Mouse (Mus musculus) urinary bladder, adult 2 months (tissue): ENCODE measurements around the gene Zbtb9. TPM values are rescaled to one million over a fixed set of nuclear protein-coding genes. Genes with fewer than 3 reads are reported as not detected.

ENCODE experiments used
- DNase-seq: peaks from one replicate; pipeline ENCODE4 v3.0.0; 2022; ENCODE audit warnings: low spot score
- polyA plus RNA-seq: library from polyadenylated mRNA; depleted of rRNA; stranded (reverse); fragments of >200 nt; gene quantifications from 2 replicates; pipeline ENCODE4 v1.2.3, GENCODE M21; 2012

Zbtb9 gene
- polyA plus RNA-seq, 1 experiment: 8.4 TPM

DNA sequence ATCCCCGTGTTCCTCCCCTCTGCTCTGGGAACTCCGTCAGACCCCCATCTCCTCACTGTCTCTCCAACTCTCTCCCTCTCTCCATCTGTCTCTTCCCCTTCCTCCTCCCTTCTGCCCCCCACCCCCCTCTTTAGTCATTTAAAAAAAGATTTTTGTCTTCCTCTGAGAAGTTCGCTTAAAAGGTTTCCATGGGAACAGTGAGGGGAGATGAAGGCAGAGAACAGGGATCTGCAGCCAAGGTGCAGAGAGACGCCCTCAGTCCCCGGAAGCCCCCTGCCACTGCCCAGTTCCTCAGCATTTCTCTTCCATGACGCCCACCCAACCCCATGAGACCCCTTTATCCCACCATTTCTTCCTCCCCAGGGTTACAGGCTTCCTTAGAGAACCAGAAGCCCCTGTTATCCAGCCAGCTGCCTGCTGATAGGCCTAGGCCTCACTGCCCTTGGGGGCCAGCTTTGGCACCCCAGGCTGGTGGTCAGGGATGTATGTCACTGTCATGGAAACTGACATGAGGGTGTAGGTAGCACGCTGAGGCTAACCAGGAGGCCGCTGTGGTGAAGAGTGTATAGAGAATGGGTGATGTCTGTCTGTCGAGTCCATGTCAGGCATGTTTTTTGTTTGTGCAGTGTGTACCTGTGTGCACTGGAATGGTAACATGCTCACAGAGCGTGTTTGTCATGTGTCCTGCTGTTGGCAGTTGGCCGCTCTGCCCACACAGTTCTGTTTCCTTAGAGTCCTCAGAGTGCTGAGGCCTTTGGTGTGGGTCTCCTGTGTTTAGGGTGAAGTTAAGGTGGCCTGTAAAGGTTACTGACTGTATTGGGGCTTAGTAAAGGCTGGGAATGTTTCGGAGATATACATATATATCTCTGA is 25.5 kb upstream of the Zbtb9 start:
- no peak for DNase-seq

DNA sequence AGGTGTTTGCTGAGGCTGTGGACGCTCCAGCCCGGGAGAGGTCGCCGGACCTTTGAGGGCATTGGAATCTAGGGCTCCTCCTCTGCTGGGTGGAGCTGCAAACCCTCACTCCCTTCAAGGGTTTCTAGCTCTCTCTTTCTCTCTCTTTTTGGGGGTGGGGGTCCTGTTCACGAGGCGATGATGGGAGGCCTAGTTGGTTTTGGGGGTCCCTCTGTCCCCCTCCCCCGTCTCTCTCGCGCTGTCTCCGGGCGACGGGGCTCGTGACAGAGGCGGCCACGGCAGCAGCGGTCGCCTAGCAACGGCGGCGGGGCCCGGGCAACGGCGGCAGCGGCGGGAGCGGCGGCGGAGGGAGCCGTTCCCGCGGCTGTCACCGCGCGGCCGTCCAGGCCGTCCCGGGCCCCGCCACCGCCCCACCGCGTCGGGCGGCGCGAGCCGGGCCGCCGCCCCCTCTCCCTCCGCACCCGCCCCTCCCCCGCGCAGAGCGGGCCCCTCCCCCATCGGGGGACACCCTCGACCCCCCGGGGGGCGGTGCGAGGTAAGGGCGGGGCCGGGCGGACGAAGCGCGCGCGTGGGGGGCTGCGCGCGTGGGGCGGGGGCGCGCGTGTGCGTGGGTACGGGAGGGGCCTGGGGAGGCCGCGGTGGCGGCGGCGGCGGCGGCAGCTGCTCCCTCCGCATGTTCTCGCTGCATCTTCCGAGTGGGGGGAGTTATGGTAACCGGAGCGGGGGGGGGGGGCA is 24.5 kb upstream of the Zbtb9 start:
- DNase-seq: no peak

DNA sequence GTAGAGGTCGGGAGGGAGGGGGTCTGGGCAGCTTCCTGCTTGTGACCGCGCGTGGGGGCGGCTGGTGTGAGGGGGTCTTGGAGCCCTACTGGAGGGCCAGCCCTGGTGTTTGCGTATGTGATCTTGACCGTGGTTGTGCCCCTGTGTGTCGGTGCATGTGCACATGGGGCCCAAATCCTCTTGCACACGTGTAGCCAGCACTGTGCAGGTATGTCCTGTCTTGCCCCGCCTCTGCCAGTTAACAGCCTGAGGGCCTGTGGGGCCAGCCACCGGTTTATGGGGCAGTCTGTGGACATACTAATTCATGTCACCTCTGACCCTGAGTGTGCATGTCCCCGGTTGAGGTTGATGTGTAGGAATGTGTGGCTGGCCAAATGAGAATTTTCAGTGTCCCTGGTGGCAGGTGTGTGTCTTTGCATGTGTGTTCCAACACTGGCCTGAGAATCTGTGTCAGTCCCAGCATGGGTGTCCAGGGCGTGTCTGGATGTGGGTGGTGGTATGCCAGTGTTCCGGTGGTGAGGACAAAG is 23.9 kb upstream of the Zbtb9 start:
- no peak for DNase-seq

DNA sequence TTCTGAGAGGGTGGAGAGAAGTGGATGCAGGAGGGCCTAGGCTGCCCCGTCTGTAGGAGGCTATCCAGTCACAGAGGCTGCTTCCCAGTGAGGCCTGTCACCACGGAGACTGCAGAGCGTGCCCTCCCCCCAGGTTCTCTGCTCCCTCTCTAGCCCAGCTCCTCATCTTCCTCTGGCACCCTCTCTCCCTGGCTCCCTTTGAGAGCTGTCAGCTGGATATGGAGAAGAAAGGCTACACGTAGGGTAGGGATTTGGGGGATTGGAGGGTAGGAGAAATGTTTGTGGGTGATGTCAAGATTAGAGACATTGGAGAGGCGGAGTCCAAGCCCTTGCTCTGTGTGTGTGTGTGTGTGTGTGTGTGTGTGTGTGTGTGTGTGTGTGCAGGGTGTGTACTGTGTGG is 23.1 kb upstream of the Zbtb9 start:
- DNase-seq: no peak

DNA sequence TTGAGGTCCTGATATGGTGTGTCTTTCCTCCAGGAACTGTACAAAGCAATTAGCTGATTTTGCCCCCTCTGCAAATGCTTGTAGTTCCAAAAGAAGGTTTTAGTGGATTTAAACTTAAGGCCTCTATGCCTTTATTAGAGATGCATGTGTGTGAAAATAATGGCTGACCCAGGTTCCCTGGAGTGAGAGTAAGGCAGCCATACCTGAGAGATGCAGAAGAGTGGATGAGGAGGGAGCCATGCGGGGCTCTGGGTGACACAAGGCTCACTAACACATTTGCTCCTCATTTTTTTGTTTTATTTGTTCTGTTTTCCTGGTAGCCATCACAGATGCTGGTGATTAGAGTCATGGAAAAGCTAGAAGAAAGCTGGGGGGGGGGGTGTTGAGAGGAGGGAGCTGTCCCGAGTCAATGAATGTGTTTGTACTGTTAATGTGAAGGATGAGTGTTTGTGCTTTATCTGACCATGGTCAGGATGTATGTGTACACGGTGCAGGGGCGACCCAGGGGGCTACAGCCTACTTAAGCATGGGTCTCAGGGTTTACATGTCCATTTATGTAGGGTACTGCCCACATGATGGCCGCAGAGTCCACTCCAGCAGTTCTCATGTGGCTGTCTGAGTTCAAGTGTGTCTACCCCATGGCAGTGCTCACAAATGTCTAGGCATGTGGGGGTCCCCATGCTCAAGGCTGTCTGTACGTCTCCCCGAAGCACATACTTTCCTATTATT is 22.2 kb upstream of the Zbtb9 start:
- no peak for DNase-seq

DNA sequence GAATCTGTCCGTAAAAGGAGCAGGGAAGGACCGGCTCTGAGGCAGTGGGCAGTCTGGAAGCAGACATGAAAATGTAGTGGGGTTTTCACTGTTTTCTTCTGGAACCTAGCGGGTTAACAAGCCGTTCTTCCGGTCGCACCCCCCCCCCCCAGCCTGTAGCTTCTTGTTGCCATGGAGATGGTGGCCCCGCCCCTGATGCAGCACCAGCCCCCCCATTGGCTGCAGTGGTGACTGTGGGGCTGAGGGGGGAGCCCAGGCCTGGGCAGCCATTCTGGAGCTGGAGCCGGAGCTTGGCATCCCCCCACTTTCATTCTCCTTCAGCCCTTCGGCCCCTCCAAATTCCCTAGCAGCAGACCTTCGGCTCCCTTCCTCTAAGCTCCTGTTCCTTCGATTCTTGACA is 21.6 kb upstream of the Zbtb9 start:
- DNase-seq: no peak

DNA sequence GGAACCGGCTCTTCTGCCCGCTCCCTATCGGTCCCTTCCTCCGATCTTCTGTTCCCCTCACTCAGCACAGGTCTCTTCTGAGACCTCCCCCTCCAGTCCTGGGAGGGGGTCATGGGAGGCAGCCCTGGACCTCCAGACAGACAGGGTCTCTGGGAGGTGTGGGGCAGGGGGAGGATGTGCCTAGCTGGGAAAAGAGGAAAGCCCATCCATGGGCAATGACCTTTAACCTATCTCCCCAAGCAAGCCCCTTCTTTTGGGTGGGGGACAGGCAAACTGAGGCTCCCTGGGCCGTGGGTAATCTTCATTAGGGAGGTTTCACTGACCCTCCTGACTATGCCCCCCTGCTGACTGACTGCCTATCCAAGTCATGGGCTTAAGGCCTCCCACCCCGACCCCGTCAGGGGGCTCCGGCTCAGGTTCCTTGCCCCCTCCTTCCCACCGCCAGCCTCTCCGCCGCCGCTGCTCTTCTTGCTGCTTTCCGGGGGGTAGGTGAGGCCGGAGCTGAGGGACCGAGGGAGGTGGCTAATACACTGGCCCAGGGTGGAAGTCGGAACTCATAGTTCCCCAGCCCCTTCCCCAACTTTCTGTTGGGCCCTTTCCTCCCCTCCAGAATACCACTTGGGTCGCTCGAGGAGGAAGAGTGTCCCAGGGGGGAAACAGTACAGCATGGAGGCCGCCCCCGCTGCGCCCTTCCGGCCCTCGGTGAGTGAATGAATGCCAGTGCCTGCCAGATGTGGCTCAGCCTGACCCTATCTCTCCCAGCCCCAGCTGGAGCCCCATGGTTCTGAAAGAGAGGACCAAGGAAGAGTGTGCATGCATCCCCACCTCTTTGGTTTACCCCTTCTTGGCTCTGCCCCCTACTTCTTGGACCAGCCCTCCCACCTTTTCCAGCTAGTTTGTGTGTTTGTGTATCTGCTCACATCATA is 20.8 kb upstream of the Zbtb9 start:
- no peak for DNase-seq

DNA sequence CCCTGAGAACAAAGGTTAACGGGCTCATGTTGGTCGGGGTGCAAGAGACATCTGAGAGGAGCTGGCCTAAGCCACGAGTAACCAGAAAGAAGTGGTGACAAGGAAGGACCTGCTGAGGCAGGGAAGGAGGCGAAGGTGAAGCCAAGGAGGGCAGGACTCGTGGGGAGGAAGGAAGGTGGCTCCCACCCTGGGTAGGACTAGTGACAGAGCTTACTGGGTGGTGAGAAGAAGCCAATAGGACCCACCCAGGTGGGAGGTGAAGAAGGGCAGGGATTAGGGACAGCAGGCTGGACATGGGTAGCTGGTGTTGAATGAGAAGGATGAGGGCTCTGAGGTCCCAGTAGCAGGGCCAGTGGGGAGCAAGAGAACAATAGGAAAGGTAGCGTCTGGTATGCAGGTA is 19.8 kb upstream of the Zbtb9 start:
- no peak for DNase-seq

DNA sequence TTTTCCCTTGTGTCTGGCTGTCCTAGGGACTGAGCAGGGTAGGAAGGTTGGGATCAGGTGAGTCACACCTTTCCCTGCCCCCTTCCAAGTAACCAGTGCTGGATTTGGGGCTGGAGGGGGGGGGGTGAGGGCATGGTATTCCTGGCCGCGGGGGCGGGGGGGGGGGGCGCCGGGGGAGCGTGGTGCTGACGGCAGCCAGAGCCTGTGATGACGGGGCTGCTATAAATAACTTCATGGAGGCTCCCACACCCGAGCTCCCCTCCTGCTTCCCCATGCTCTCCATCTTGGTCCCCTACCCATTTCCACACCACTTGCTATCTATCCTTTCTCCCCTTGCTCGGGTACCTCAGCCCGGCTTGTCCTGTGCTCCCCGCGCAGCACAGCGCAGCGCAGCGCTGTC is 19.2 kb upstream of the Zbtb9 start:
- no peak for DNase-seq

DNA sequence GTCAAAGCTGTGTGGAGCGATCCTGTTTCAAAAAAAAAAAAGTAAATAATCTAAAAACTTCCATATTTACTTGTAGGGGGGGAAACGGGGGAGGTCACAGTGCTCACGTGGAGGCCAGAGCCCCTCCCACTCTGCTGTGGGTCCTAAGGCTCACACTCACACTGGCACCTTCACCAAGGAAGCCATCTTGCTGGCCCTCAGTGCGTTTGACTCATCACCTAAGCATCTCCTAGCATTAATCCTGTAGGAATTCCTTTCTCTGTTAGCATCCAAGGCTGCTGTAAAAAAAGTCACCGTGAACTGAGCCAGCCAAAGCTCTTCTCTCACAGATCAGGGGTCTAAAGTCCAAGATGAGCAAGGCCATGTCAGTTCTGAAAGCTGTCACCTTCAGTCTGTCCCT is 16.7 kb upstream of the Zbtb9 start:
- DNase-seq: no peak

DNA sequence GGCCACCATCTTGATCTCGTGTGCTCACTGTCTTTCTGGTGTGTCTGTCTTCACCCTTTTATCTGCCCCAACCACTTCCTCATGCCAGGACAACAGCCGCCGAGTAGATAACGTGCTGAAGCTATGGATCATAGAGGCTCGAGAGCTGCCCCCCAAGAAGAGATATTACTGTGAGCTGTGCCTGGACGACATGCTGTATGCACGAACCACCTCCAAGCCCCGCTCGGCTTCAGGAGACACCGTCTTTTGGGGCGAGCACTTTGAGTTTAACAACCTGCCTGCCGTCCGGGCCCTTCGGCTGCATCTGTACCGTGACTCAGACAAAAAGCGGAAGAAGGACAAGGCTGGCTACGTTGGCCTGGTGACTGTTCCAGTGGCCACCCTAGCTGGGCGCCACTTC is 16.1 kb upstream of the Zbtb9 start:
- DNase-seq: no peak

DNA sequence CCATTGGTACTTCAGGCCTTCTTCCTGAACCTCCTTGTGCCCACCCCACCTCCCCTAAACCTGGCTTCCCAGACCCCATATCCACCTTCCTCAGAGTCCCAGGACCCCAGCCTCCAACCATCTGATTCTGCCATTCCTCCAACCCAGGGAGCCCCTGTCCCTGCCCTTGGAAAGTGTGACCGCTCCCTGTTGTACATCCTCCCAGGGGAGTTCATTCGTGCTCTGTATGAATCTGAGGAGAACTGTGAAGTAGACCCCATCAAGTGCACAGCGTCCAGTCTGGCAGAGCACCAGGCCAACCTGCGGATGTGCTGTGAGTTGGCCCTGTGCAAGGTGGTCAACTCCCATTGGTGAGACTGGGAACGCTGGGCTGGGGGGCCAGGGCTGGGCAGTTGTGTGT is 15.1 kb upstream of the Zbtb9 start:
- no peak for DNase-seq

DNA sequence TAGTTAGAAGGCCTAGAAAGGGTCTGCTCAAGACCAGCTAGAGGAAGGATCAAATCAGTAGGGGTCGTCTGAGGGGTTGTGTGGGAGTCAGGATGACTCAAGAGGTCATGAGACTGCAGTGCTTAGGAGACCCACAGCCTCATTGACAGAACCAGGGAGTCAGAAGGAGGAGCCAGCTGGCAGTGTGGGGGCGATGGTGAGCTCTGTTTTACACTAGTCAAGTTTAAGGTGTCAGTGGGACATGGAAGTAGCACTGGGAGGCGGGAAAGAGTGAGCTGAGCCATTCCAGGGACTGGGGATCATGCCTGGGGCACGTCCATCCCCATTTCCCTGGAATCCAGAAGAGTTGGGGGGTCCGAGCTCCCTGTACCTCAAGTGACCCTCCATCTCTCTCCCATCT is 14.1 kb upstream of the Zbtb9 start:
- DNase-seq: no peak

DNA sequence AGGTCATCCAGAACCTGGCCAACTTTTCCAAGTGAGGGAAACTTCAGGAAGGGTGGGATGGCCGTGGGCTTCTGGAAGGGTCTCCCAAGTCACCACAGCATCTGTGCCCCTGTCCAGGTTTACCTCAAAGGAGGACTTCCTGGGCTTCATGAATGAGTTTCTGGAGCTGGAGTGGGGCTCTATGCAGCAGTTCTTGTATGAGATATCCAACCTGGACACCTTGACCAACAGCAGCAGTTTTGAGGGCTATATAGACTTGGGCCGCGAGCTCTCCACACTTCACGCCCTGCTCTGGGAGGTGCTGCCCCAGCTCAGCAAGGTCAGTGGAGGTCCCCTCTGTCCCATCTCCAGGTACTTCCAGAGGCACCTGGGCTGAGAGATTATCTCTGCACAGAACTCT is 13.2 kb upstream of the Zbtb9 start:
- no peak for DNase-seq

DNA sequence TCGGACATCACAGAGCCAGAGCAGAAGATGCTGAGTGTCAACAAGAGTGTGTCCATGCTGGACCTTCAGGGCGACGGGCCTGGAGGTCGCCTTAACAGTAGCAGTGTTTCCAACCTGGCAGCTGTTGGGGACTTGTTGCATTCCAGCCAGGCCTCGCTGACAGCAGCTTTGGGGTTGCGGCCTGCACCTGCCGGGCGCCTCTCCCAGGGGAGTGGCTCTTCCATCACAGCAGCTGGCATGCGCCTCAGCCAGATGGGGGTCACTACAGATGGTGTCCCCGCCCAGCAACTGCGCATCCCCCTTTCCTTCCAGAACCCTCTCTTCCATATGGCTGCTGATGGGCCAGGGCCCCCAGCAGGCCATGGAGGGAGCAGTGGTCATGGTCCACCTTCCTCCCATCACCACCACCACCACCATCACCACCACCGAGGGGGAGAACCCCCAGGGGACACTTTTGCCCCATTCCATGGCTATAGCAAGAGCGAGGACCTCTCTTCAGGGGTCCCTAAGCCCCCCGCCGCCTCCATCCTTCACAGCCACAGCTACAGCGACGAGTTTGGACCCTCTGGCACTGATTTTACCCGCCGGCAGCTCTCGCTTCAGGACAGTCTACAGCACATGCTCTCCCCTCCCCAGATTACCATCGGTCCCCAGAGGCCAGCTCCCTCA is 11.3 kb upstream of the Zbtb9 start:
- no peak for DNase-seq

DNA sequence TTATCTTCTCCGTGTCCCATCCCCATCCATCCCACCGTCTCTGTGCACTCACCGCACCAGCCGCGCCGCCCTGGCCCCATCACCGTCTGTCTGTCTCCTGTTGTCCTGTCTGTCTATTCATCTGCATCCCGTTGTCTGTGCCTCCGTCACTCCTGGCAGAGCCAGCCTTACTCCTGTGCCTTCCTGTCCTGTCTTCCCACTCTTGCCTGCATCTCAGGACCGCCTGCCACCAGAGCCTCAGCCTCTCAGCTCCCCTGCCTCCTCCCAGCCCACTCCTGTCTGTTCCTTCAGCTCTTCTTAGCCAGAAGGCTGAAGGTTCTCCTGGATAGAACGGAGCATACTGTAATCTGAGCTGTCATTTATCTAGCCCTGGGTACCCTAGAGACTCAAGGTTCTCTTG is 6.0 kb upstream of the Zbtb9 start:
- no peak for DNase-seq

DNA sequence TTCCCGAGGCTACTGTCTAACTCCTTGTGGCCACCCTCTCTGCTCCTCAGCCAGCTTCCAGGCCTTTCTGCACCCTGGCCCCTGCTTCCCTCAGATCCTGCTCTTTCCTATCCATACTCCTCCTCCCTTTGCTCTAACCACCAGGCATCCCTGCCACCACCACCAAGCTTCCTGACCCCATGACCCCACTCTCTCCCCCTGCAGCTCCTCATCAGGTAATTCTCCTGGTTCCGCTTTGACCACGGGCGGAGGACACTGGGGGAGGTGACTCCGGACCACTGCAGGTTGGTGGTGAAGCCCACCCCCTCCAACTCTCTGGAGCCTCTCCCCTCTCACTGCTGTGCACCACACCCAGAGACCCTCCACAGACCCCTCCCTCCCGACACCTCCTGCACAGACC is 5.5 kb upstream of the Zbtb9 start:
- no peak for DNase-seq

DNA sequence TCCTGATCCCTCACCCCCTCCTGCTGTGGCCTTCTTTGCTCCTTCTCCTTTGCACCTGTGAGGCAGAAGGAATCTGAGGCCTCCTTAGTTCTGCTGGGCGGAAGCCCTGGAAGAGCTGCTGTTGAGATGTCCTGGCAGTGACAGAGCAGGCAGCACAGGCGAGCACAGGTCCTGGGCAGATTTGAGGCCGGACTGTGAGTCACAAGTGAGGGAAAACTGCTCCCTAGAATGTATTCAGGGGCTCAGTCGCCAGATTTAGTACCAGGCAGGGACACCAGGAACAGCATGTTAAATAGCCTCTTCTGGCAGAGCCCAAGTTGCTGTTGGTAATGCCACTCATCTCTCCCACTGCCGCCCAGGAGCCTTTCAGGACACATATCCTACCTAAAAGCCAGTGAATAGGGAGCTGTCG is 4.8 kb upstream of the Zbtb9 start:
- no peak for DNase-seq

DNA sequence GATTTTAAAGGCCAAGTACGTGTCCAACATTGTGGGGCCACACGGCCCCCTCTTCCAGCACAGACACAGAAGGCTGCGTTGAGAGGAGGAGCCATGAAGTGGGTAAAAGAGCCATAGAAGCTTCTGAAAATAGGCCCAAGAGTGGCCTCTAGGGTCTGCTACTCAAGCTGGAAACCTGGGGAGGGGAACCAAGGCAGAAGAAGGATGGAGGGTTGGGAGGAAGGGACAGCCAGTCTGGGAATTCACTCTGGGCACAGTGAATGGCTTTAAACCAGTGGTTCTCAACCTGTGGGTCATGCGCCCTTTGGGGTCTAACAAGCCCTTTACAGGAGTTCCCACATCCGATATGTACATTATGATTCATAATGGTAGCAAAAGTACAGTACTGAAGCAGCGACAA is 3.7 kb upstream of the Zbtb9 start:
- DNase-seq: no peak

DNA sequence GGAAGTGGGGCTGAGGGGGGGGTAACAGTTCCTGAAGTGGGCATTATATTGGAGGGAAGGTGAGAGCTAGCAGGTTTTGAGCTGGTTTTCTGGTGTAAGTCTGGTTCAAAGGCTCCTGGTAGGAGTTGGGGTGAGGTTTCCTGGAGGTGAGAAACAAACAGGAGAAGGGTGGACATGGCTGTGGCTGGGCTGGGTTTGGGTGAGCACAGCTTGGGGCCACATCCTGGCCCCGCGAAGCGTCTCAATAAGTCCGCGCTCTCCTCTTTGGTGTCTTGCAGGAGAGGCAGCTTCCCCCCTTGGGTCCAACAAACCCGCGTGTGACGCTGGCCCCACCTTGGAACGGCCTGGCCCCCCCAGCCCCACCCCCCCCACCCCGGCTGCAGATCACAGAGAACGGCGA is 2.7 kb upstream of the Zbtb9 start:
- no peak for DNase-seq
